Mouse (Mus musculus): ENCODE measurements at regions not wholly inside any gene's neighbourhood (a gene's known extent, or its start where the extent isn't known, plus 50 kb on each side); places are given as distances from the start of the nearest gene placed in this dataset.

GRCm38 (mm10) chr3:150493433-150494045 is 944.1 kb upstream of the Adgrl4 start:
- Histone ChIP-seq H3K4me1 (replicated peaks) (no peaks in the 10 kb centered on the region), H3K36me3 (no peaks in the 10 kb centered on the region), H3K9ac (no peak overlapping the region), H3K27ac (ENCODE audit: poor library complexity, severe bottlenecking) (no peak overlapping the region), H3K9me3 (replicated peaks) (no peaks in the 10 kb centered on the region), H3K4me3 (no peak overlapping the region), H3K27me3 (replicated peaks) (no peaks in the 10 kb centered on the region), H3K4me2 (no peak overlapping the region)
- ATAC-seq (ENCODE audit: insufficient number of reproducible peaks, low FRiP score) = no peak
- WGBS = 78% methylated on average over 2 of the region's 2 CpGs

GRCm38 (mm10) chr3:150530966-150531365 is 906.7 kb upstream of the Adgrl4 start:
- ATAC-seq (ENCODE audit: insufficient number of reproducible peaks, low FRiP score) = no peak
- Histone ChIP-seq H3K4me1 (replicated peaks) (no peaks in the 10 kb centered on the region), H3K9me3 (replicated peaks) (no peaks in the 10 kb centered on the region), H3K4me3 (no peak overlapping the region), H3K27me3 (replicated peaks) (no peaks in the 10 kb centered on the region), H3K9ac (no peak overlapping the region), H3K36me3 (no peaks in the 10 kb centered on the region), H3K4me2 (no peak overlapping the region), H3K27ac (ENCODE audit: poor library complexity, severe bottlenecking) (no peak overlapping the region)
- WGBS = 81% methylated on average over 3 of the region's 3 CpGs

GRCm38 (mm10) chr3:150543118-150543517 is 894.6 kb upstream of the Adgrl4 start:
- no peaks in the 10 kb centered on the region for H3K36me3 ChIP-seq
- H3K27ac ChIP-seq (ENCODE audit: poor library complexity, severe bottlenecking) = no peak overlapping the region
- peaks cover 4% of the 10 kb centered on the region; the same call in 1 of the 2 replicates for H3K4me1 ChIP-seq (replicated peaks)
- no peak for ATAC-seq (ENCODE audit: insufficient number of reproducible peaks, low FRiP score)
- no peak overlapping the region for H3K4me3 ChIP-seq
- no peak overlapping the region for H3K9ac ChIP-seq
- H3K4me2 ChIP-seq = no peak overlapping the region
- no peaks in the 10 kb centered on the region for H3K27me3 ChIP-seq (replicated peaks)
- 77% methylated on average over 5 of the region's 5 CpGs for WGBS
- no peaks in the 10 kb centered on the region for H3K9me3 ChIP-seq (replicated peaks)

- Histone ChIP-seq H3K9ac (no peak overlapping the region), H3K27ac (ENCODE audit: poor library complexity, severe bottlenecking) (no peak overlapping the region), H3K4me2 (no peak overlapping the region), H3K27me3 (replicated peaks) (no peaks in the 10 kb centered on the region), H3K36me3 (no peaks in the 10 kb centered on the region), H3K4me1 (replicated peaks) (no peaks in the 10 kb centered on the region), H3K4me3 (no peak overlapping the region), H3K9me3 (replicated peaks) (no peaks in the 10 kb centered on the region)
- WGBS = 57% methylated on average over 1 of the region's 1 CpGs
- no peak for ATAC-seq (ENCODE audit: insufficient number of reproducible peaks, low FRiP score)
Observed at GRCm38 (mm10) chr3:150588474-150588873, 849.2 kb upstream of the Adgrl4 start.

- H3K4me1 ChIP-seq (replicated peaks) = no peaks in the 10 kb centered on the region
- no peak overlapping the region for H3K9ac ChIP-seq
- no peaks in the 10 kb centered on the region for H3K27me3 ChIP-seq (replicated peaks)
- no peak for ATAC-seq (ENCODE audit: insufficient number of reproducible peaks, low FRiP score)
- H3K4me2 ChIP-seq = no peak overlapping the region
- H3K4me3 ChIP-seq = no peak overlapping the region
- H3K27ac ChIP-seq (ENCODE audit: poor library complexity, severe bottlenecking) = no peak overlapping the region
- H3K36me3 ChIP-seq = no peaks in the 10 kb centered on the region
- WGBS = 73% methylated on average over 2 of the region's 2 CpGs
- H3K9me3 ChIP-seq (replicated peaks) = no peaks in the 10 kb centered on the region
Observed at GRCm38 (mm10) chr3:150590978-150591377, 846.7 kb upstream of the Adgrl4 start.

GRCm38 (mm10) chr3:150603400-150604095 is 834.1 kb upstream of the Adgrl4 start:
- Histone ChIP-seq H3K27ac (ENCODE audit: poor library complexity, severe bottlenecking) (no peak overlapping the region), H3K4me2 (no peak overlapping the region), H3K4me1 (replicated peaks) (no peaks in the 10 kb centered on the region), H3K36me3 (no peaks in the 10 kb centered on the region), H3K9me3 (replicated peaks) (no peaks in the 10 kb centered on the region), H3K27me3 (replicated peaks) (no peaks in the 10 kb centered on the region), H3K4me3 (no peak overlapping the region), H3K9ac (no peak overlapping the region)
- ATAC-seq (ENCODE audit: insufficient number of reproducible peaks, low FRiP score) = no peak
- WGBS = 74% methylated on average over 2 of the region's 2 CpGs

- 35% methylated on average over 15 of the region's 15 CpGs for WGBS
- peak; percentile 42 for ATAC-seq (ENCODE audit: insufficient number of reproducible peaks, low FRiP score)
- no peaks in the 10 kb centered on the region for H3K9me3 ChIP-seq (replicated peaks)
- peak overlapping the region; percentile 34; the same call in 1 of the 2 replicates for H3K27ac ChIP-seq (ENCODE audit: poor library complexity, severe bottlenecking)
- no peaks in the 10 kb centered on the region for H3K36me3 ChIP-seq
- peak overlapping the region; percentile 28 for H3K4me3 ChIP-seq
- H3K27me3 ChIP-seq (replicated peaks) = no peaks in the 10 kb centered on the region
- no peaks in the 10 kb centered on the region for H3K4me1 ChIP-seq (replicated peaks)
- H3K4me2 ChIP-seq = peak overlapping the region; percentile 49
- no peak overlapping the region for H3K9ac ChIP-seq
Observed at GRCm38 (mm10) chr3:150610681-150611101, 827.0 kb upstream of the Adgrl4 start.

GRCm38 (mm10) chr3:150637544-150637943 is 800.1 kb upstream of the Adgrl4 start:
- Histone ChIP-seq H3K4me3 (no peak overlapping the region), H3K4me2 (no peak overlapping the region), H3K36me3 (no peaks in the 10 kb centered on the region), H3K27me3 (replicated peaks) (no peaks in the 10 kb centered on the region), H3K9ac (no peak overlapping the region), H3K9me3 (replicated peaks) (no peaks in the 10 kb centered on the region), H3K4me1 (replicated peaks) (no peaks in the 10 kb centered on the region), H3K27ac (ENCODE audit: poor library complexity, severe bottlenecking) (no peak overlapping the region)
- no peak for ATAC-seq (ENCODE audit: insufficient number of reproducible peaks, low FRiP score)
- 87% methylated on average over 3 of the region's 3 CpGs for WGBS

- no peaks in the 10 kb centered on the region for H3K9me3 ChIP-seq (replicated peaks)
- ATAC-seq (ENCODE audit: insufficient number of reproducible peaks, low FRiP score) = no peak
- no peak overlapping the region for H3K27ac ChIP-seq (ENCODE audit: poor library complexity, severe bottlenecking)
- no peaks in the 10 kb centered on the region for H3K36me3 ChIP-seq
- 85% methylated on average over 8 of the region's 8 CpGs for WGBS
- no peaks in the 10 kb centered on the region for H3K4me1 ChIP-seq (replicated peaks)
- no peak overlapping the region for H3K9ac ChIP-seq
- no peak overlapping the region for H3K4me3 ChIP-seq
- H3K27me3 ChIP-seq (replicated peaks) = no peaks in the 10 kb centered on the region
- H3K4me2 ChIP-seq = no peak overlapping the region
Observed at GRCm38 (mm10) chr3:150640004-150640676, 797.5 kb upstream of the Adgrl4 start.

- Histone ChIP-seq H3K4me1 (replicated peaks) (no peaks in the 10 kb centered on the region), H3K4me3 (no peak overlapping the region), H3K4me2 (no peak overlapping the region), H3K9me3 (replicated peaks) (no peaks in the 10 kb centered on the region), H3K36me3 (no peaks in the 10 kb centered on the region), H3K9ac (no peak overlapping the region), H3K27ac (ENCODE audit: poor library complexity, severe bottlenecking) (no peak overlapping the region), H3K27me3 (replicated peaks) (no peaks in the 10 kb centered on the region)
- ATAC-seq (ENCODE audit: insufficient number of reproducible peaks, low FRiP score) = no peak
- WGBS = 82% methylated on average over 3 of the region's 3 CpGs
Observed at GRCm38 (mm10) chr3:150648040-150648439, 789.6 kb upstream of the Adgrl4 start.

- WGBS = 63% methylated on average over 3 of the region's 3 CpGs
- H3K27ac ChIP-seq (ENCODE audit: poor library complexity, severe bottlenecking) = no peak overlapping the region
- H3K4me2 ChIP-seq = no peak overlapping the region
- H3K4me1 ChIP-seq (replicated peaks) = no peaks in the 10 kb centered on the region
- no peaks in the 10 kb centered on the region for H3K27me3 ChIP-seq (replicated peaks)
- H3K36me3 ChIP-seq = no peaks in the 10 kb centered on the region
- no peaks in the 10 kb centered on the region for H3K9me3 ChIP-seq (replicated peaks)
- no peak for ATAC-seq (ENCODE audit: insufficient number of reproducible peaks, low FRiP score)
- no peak overlapping the region for H3K9ac ChIP-seq
- H3K4me3 ChIP-seq = no peak overlapping the region
Observed at GRCm38 (mm10) chr3:150649783-150650565, 787.7 kb upstream of the Adgrl4 start.

Measured in heart, embryonic 12.5 days (tissue).